Mouse (Mus musculus) midbrain, embryonic 10.5 days (tissue): ENCODE results near the gene Sipa1l2. TPM values are rescaled to one million over a fixed set of nuclear protein-coding genes. Genes with fewer than 3 reads are reported as not detected.

ENCODE experiments used
- DNase-seq: peaks from one replicate; pipeline ENCODE4 v3.0.0-alpha.2; 2017; ENCODE audit warnings: low spot score
- H3K27ac ChIP-seq: fragments of 300-500 bp; sonication (generic); replicated peaks from 2 replicates; pipeline ENCODE4 v1.5.1; 2016; ENCODE audit warnings: mild to moderate bottlenecking
- H3K27me3 ChIP-seq: fragments of 300-500 bp; sonication (generic); 2 replicates; pipeline ENCODE4 v1.6.1; 2016; ENCODE audit warnings: low read depth, mild to moderate bottlenecking; ENCODE audit not compliant: poor library complexity, severe bottlenecking
- H3K36me3 ChIP-seq: fragments of 300-500 bp; sonication (generic); 2 replicates; pipeline ENCODE4 v1.6.1; 2016; ENCODE audit warnings: mild to moderate bottlenecking, moderate library complexity
- H3K4me1 ChIP-seq: fragments of 300-500 bp; sonication (generic); 2 replicates; pipeline ENCODE4 v1.6.1; 2016
- H3K4me3 ChIP-seq: fragments of 300-500 bp; sonication (generic); 2 replicates; pipeline ENCODE4 v1.5.1; 2016; ENCODE audit warnings: mild to moderate bottlenecking, moderate library complexity
- H3K9me3 ChIP-seq: fragments of 300-500 bp; sonication (generic); replicated peaks from 2 replicates; pipeline ENCODE4 v1.6.1; 2016; ENCODE audit warnings: mild to moderate bottlenecking
- WGBS: fragments of 180-500 bp; shearing (Covaris S2); methylation state at CpG from one replicate; pipeline ENCODE4 v1.1.7; 2016; 5-methylcytosine and 5-hydroxymethylcytosine counted together
- polyA plus RNA-seq: library from polyadenylated mRNA; unstranded; fragments of >200 nt; fragmentation: Nextera tagmentation; extraction: Ambion mirVana; gene quantifications from 2 replicates; pipeline ENCODE4 v1.2.1, GENCODE M21; 2016

Sipa1l2 gene
- polyA plus RNA-seq, 1 experiment from 2014 or later, result 14.8 TPM

GRCm38 (mm10) chr8:125570389-125570788 lies 781 bp upstream of the Sipa1l2 start:
- peak overlapping the region; percentile 92 for H3K27ac ChIP-seq
- H3K9me3 ChIP-seq, result peaks cover 4% of the 10 kb centered on the region; the same call in 1 of the 2 replicates
- H3K4me3 ChIP-seq, result peak overlapping the region; percentile 85
- DNase-seq, result no peak
- 18% methylated on average over 13 of the region's 13 CpGs for WGBS
- H3K4me1 ChIP-seq, result peaks cover 42% of the 10 kb centered on the region
- H3K27me3 ChIP-seq, result peaks cover 41% of the 10 kb centered on the region
- no peaks in the 10 kb centered on the region for H3K36me3 ChIP-seq

GRCm38 (mm10) chr8:125568851-125569532 lies 616 bp downstream of the Sipa1l2 start:
- under 1% methylated on average over 39 of the region's 39 CpGs for WGBS
- H3K4me3 ChIP-seq, result peak overlapping the region; percentile 85
- H3K9me3 ChIP-seq, result peaks cover 4% of the 10 kb centered on the region; the same call in 1 of the 2 replicates
- no peaks in the 10 kb centered on the region for H3K36me3 ChIP-seq
- peak overlapping the region; percentile 92 for H3K27ac ChIP-seq
- peaks cover 41% of the 10 kb centered on the region for H3K27me3 ChIP-seq
- peaks cover 52% of the 10 kb centered on the region for H3K4me1 ChIP-seq
- peak; percentile 64 for DNase-seq

- peaks cover 4% of the 10 kb centered on the region; the same call in 1 of the 2 replicates for H3K9me3 ChIP-seq
- WGBS, result 8% methylated on average over 14 of the region's 14 CpGs
- no peaks in the 10 kb centered on the region for H3K36me3 ChIP-seq
- peaks cover 57% of the 10 kb centered on the region for H3K4me1 ChIP-seq
- no peak overlapping the region for H3K27ac ChIP-seq
- peak overlapping the region; percentile 85 for H3K4me3 ChIP-seq
- DNase-seq, result peak; percentile 41
- H3K27me3 ChIP-seq, result peaks cover 41% of the 10 kb centered on the region
Measured at GRCm38 (mm10) chr8:125568421-125568850, 1.2 kb downstream of the Sipa1l2 start.

GRCm38 (mm10) chr8:125567569-125567968 lies 2.0 kb downstream of the Sipa1l2 start:
- Histone ChIP-seq H3K4me1 (peaks cover 63% of the 10 kb centered on the region), H3K27me3 (peaks cover 40% of the 10 kb centered on the region), H3K9me3 (peaks cover 4% of the 10 kb centered on the region; the same call in 1 of the 2 replicates), H3K4me3 (peak overlapping the region; percentile 85), H3K27ac (no peak overlapping the region), H3K36me3 (no peaks in the 10 kb centered on the region)
- 73% methylated on average over 7 of the region's 7 CpGs for WGBS
- DNase-seq, result no peak

GRCm38 (mm10) chr8:125562878-125563277 lies 6.7 kb downstream of the Sipa1l2 start:
- H3K9me3 ChIP-seq, result no peaks in the 10 kb centered on the region
- no peaks in the 10 kb centered on the region for H3K36me3 ChIP-seq
- 0 out of 2 replicates have a peak overlapping the region, but pooled peaks have one; percentile 15 for H3K27ac ChIP-seq
- H3K4me3 ChIP-seq, result no peak overlapping the region
- H3K4me1 ChIP-seq, result peaks cover 88% of the 10 kb centered on the region
- H3K27me3 ChIP-seq, result peaks cover 21% of the 10 kb centered on the region
- WGBS, result 85% methylated on average over 8 of the region's 8 CpGs
- no peak for DNase-seq

GRCm38 (mm10) chr8:125560825-125561490 lies 8.7 kb downstream of the Sipa1l2 start:
- WGBS, result 61% methylated on average over 11 of the region's 11 CpGs
- Histone ChIP-seq H3K36me3 (no peaks in the 10 kb centered on the region), H3K4me1 (peaks cover 76% of the 10 kb centered on the region), H3K4me3 (no peak overlapping the region), H3K27me3 (peaks cover 8% of the 10 kb centered on the region; the same call in 1 of the 2 replicates), H3K9me3 (no peaks in the 10 kb centered on the region), H3K27ac (no peak overlapping the region; the same call in 1 of the 2 replicates)
- no peak for DNase-seq

- WGBS, result 67% methylated on average over 5 of the region's 5 CpGs
- no peak overlapping the region; the same call in 1 of the 2 replicates for H3K4me3 ChIP-seq
- no peaks in the 10 kb centered on the region for H3K9me3 ChIP-seq
- H3K36me3 ChIP-seq, result no peaks in the 10 kb centered on the region
- DNase-seq, result no peak
- peaks cover 75% of the 10 kb centered on the region for H3K4me1 ChIP-seq
- H3K27ac ChIP-seq, result peak overlapping the region; percentile 80
- peaks cover 8% of the 10 kb centered on the region; the same call in 1 of the 2 replicates for H3K27me3 ChIP-seq
Measured at GRCm38 (mm10) chr8:125559066-125559653, 10.4 kb downstream of the Sipa1l2 start.

GRCm38 (mm10) chr8:125558109-125559065 lies 11.2 kb downstream of the Sipa1l2 start:
- Histone ChIP-seq H3K27ac (peak overlapping the region; percentile 80), H3K27me3 (peaks cover 8% of the 10 kb centered on the region; the same call in 1 of the 2 replicates), H3K4me1 (peaks cover 68% of the 10 kb centered on the region), H3K9me3 (no peaks in the 10 kb centered on the region), H3K36me3 (no peaks in the 10 kb centered on the region), H3K4me3 (peak overlapping the region; percentile 23; the same call in 1 of the 2 replicates)
- WGBS, result 62% methylated on average over 23 of the region's 23 CpGs
- DNase-seq, result peak; percentile 27

- DNase-seq, result no peak
- H3K36me3 ChIP-seq, result no peaks in the 10 kb centered on the region
- H3K27ac ChIP-seq, result peak overlapping the region; percentile 80; the same call in 1 of the 2 replicates
- 92% methylated on average over 10 of the region's 10 CpGs for WGBS
- peaks cover 8% of the 10 kb centered on the region; the same call in 1 of the 2 replicates for H3K27me3 ChIP-seq
- H3K4me3 ChIP-seq, result no peak overlapping the region
- no peaks in the 10 kb centered on the region for H3K9me3 ChIP-seq
- peaks cover 66% of the 10 kb centered on the region for H3K4me1 ChIP-seq
Measured at GRCm38 (mm10) chr8:125557391-125558108, 12.1 kb downstream of the Sipa1l2 start.

GRCm38 (mm10) chr8:125556706-125557105 lies 12.9 kb downstream of the Sipa1l2 start:
- peaks cover 8% of the 10 kb centered on the region; the same call in 1 of the 2 replicates for H3K27me3 ChIP-seq
- no peak overlapping the region for H3K27ac ChIP-seq
- no peak for DNase-seq
- WGBS, result 92% methylated on average over 5 of the region's 5 CpGs
- H3K9me3 ChIP-seq, result no peaks in the 10 kb centered on the region
- peaks cover 70% of the 10 kb centered on the region for H3K4me1 ChIP-seq
- no peaks in the 10 kb centered on the region for H3K36me3 ChIP-seq
- no peak overlapping the region for H3K4me3 ChIP-seq

- no peak for DNase-seq
- H3K27me3 ChIP-seq, result no peaks in the 10 kb centered on the region
- 56% methylated on average over 4 of the region's 4 CpGs for WGBS
- peaks cover 58% of the 10 kb centered on the region for H3K4me1 ChIP-seq
- H3K36me3 ChIP-seq, result no peaks in the 10 kb centered on the region
- H3K9me3 ChIP-seq, result no peaks in the 10 kb centered on the region
- H3K4me3 ChIP-seq, result no peak overlapping the region
- 0 out of 2 replicates have a peak overlapping the region, but pooled peaks have one; percentile 9 for H3K27ac ChIP-seq
Measured at GRCm38 (mm10) chr8:125550567-125550966, 19.0 kb downstream of the Sipa1l2 start.
